Mouse (Mus musculus) liver, embryonic 13.5 days (tissue): ENCODE results near the gene Hdac1. TPM values are rescaled to one million over a fixed set of nuclear protein-coding genes. Genes with fewer than 3 reads are reported as not detected.

Experiments
- ATAC-seq: fragments of 200-750 bp; cut with Nextera tagmentation; 2 replicates; pipeline ENCODE4 v1.8.0; 2017; ENCODE audit warnings: low read depth, mild to moderate bottlenecking, moderate number of reproducible peaks, moderate library complexity
- DNase-seq: peaks from one replicate; pipeline ENCODE4 v3.0.0; 2022
- H3K27ac ChIP-seq: fragments of 300-500 bp; sonication (generic); 2 replicates; pipeline ENCODE4 v1.5.1; 2015; ENCODE audit warnings: moderate library complexity, mild to moderate bottlenecking, inconsistent platforms
- H3K27me3 ChIP-seq: fragments of 300-500 bp; sonication (generic); 2 replicates; pipeline ENCODE4 v1.6.1; 2015; ENCODE audit warnings: mild to moderate bottlenecking, inconsistent platforms
- H3K36me3 ChIP-seq: fragments of 300-500 bp; sonication (generic); 2 replicates; pipeline ENCODE4 v1.6.1; 2015; ENCODE audit warnings: mild to moderate bottlenecking, inconsistent platforms
- H3K4me1 ChIP-seq: fragments of 300-500 bp; sonication (generic); replicated peaks from 2 replicates; pipeline ENCODE4 v1.6.1; 2015; ENCODE audit warnings: inconsistent platforms
- H3K4me2 ChIP-seq: fragments of 300-500 bp; sonication (generic); 2 replicates; pipeline ENCODE4 v1.6.1; 2015; ENCODE audit warnings: inconsistent platforms, mild to moderate bottlenecking, moderate library complexity
- H3K4me3 ChIP-seq: fragments of 300-500 bp; sonication (generic); replicated peaks from 2 replicates; pipeline ENCODE4 v1.5.1; 2015; ENCODE audit warnings: mild to moderate bottlenecking, inconsistent platforms
- H3K9ac ChIP-seq: fragments of 300-500 bp; sonication (generic); 2 replicates; pipeline ENCODE4 v1.6.1; 2015; ENCODE audit warnings: mild to moderate bottlenecking, inconsistent platforms
- H3K9me3 ChIP-seq: fragments of 300-500 bp; sonication (generic); replicated peaks from 2 replicates; pipeline ENCODE4 v1.6.1; 2016; ENCODE audit warnings: inconsistent platforms
- WGBS: fragments of 180-500 bp; shearing (Covaris S2); methylation state at CpG from one replicate; pipeline ENCODE4 v1.1.7; 2015; ENCODE audit not compliant: insufficient replicate concordance; 5-methylcytosine and 5-hydroxymethylcytosine counted together
- polyA plus RNA-seq: library from polyadenylated mRNA; unstranded; fragments of >200 nt; fragmentation: Nextera tagmentation; extraction: Ambion mirVana; gene quantifications from 2 replicates; pipeline ENCODE4 v1.2.1, GENCODE M21; 2015

Gene Hdac1
- polyA plus RNA-seq, 1 experiment from 2014 or later, result 121 TPM

GRCm38 (mm10) chr4:129575171-129575844, 32.8 kb upstream of the Hdac1 start:
- no peak for DNase-seq
- 27% methylated on average over 7 of the region's 8 CpGs for WGBS
- Histone ChIP-seq H3K27me3 (peaks cover 30% of the 10 kb centered on the region; the same call in 1 of the 2 replicates), H3K4me3 (no peak overlapping the region), H3K9me3 (no peaks in the 10 kb centered on the region), H3K4me1 (peaks cover 9% of the 10 kb centered on the region), H3K4me2 (no peak overlapping the region), H3K36me3 (no peaks in the 10 kb centered on the region), H3K27ac (no peak overlapping the region), H3K9ac (no peak overlapping the region)
- no peak for ATAC-seq

DNA sequence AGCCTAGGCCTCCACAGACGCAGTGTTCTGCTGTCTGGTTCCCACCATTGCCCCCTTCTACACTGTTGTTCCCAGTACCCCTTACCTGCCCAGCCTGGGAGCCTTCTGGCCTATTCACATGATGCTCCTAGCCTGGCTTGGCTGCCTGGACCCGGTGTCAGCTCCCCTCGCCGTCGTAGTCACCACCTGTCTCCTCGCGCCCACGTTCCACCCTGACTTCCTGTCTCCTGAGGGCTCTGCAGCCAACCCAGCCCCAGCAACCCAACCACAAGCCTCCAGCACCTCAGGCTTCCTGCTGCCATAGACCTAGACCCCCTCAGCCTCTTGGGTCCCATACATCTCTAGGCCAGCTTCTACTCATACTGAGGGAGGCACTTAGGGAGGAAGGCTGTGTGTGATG, 30.9 kb upstream of the Hdac1 start, which contains the start of gene Lck:
TSS of gene Lck (minus strand) at position 212 of the 400 bp plus-strand sequence.
- ATAC-seq (no peak), DNase-seq (no peak)
- Histone ChIP-seq H3K4me1 (peaks cover 9% of the 10 kb centered on the region), H3K4me2 (no peak within 1 kb of the TSS), H3K9me3 (no peaks in the 10 kb centered on the region), H3K27ac (peak within 1 kb of the TSS; percentile 23; the same call in 1 of the 2 replicates), H3K36me3 (no peaks in the 10 kb centered on the region), H3K9ac (no peak within 1 kb of the TSS), H3K4me3 (no peak within 1 kb of the TSS), H3K27me3 (peaks cover 27% of the 10 kb centered on the region; the same call in 1 of the 2 replicates)
- WGBS, result 46% methylated on average over 8 of the region's 8 CpGs

DNA sequence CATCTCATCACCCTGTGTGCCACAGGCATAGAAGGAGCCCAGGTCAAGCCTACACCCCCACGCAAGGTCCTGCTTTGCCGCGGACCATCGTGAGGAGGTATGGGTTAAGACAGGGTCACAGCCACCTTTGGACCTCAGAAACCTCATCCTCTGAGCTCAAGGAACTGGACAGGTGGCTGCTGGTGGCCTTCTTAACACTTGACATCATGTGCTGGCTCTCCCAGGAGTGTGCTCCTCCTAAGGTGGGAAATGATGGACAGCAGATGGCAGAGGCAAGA, 30.5 kb upstream of the Hdac1 start:
- 96% methylated on average over 4 of the region's 4 CpGs for WGBS
- H3K9ac ChIP-seq, result no peak overlapping the region
- H3K27me3 ChIP-seq, result peaks cover 23% of the 10 kb centered on the region; the same call in 1 of the 2 replicates
- no peak for ATAC-seq
- no peaks in the 10 kb centered on the region for H3K9me3 ChIP-seq
- H3K4me1 ChIP-seq, result peaks cover 9% of the 10 kb centered on the region
- no peak for DNase-seq
- H3K4me2 ChIP-seq, result no peak overlapping the region
- H3K27ac ChIP-seq, result peak overlapping the region; percentile 23; the same call in 1 of the 2 replicates
- H3K4me3 ChIP-seq, result no peak overlapping the region
- H3K36me3 ChIP-seq, result no peaks in the 10 kb centered on the region

GRCm38 (mm10) chr4:129572236-129573092, 30.0 kb upstream of the Hdac1 start:
- peaks cover 9% of the 10 kb centered on the region for H3K4me1 ChIP-seq
- no peaks in the 10 kb centered on the region for H3K36me3 ChIP-seq
- no peak overlapping the region for H3K4me3 ChIP-seq
- H3K4me2 ChIP-seq, result no peak overlapping the region
- 64% methylated on average over 13 of the region's 13 CpGs for WGBS
- H3K9ac ChIP-seq, result no peak overlapping the region
- no peak overlapping the region for H3K27ac ChIP-seq
- ATAC-seq, result 0 out of 2 replicates have a peak, but pooled peaks have one; percentile 31
- DNase-seq, result no peak
- H3K9me3 ChIP-seq, result no peaks in the 10 kb centered on the region
- H3K27me3 ChIP-seq, result peaks cover 20% of the 10 kb centered on the region; the same call in 1 of the 2 replicates

DNA sequence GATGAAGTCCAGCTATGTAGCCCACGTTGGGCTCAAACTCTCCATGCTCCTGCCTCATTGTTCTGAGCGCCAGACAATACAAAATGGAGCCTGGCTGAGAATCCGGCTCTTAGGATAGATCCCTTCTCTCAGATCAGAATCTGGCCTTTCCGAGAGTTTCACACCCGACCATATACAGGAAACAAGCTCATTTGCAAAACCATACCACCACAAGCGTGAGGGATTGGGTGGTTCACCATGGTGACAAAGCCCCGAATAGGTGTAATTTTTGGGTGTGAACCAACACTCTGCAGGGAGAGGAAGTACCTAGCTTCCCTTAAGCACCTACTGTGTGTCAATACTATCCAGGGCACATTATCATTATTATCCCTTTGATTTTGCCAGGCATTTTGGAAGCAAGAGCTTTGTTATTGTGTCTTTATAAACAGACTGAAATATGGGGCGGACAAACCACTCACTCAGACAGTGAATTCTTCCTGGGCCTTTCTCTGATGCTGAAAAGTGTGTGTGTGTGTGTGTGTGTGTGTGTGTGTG, 29.1 kb upstream of the Hdac1 start:
- H3K4me1 ChIP-seq, result peaks cover 5% of the 10 kb centered on the region
- WGBS, result 63% methylated on average over 8 of the region's 8 CpGs
- no peak overlapping the region for H3K27ac ChIP-seq
- ATAC-seq (no peak), DNase-seq (no peak)
- H3K4me2 ChIP-seq, result no peak overlapping the region
- no peak overlapping the region for H3K4me3 ChIP-seq
- H3K36me3 ChIP-seq, result no peaks in the 10 kb centered on the region
- no peaks in the 10 kb centered on the region for H3K9me3 ChIP-seq
- H3K27me3 ChIP-seq, result peaks cover 15% of the 10 kb centered on the region; the same call in 1 of the 2 replicates
- no peak overlapping the region for H3K9ac ChIP-seq

- DNase-seq (no peak), ATAC-seq (no peak)
- no peak overlapping the region for H3K9ac ChIP-seq
- H3K27me3 ChIP-seq, result peaks cover 9% of the 10 kb centered on the region; the same call in 1 of the 2 replicates
- no peak overlapping the region for H3K27ac ChIP-seq
- H3K9me3 ChIP-seq, result no peaks in the 10 kb centered on the region
- peaks cover 2% of the 10 kb centered on the region for H3K4me1 ChIP-seq
- H3K36me3 ChIP-seq, result no peaks in the 10 kb centered on the region
- H3K4me2 ChIP-seq, result no peak overlapping the region
- H3K4me3 ChIP-seq, result no peak overlapping the region
- 71% methylated on average over 6 of the region's 6 CpGs for WGBS
These were observed 27.5 kb upstream of the Hdac1 start for GRCm38 (mm10) chr4:129570028-129570427.

- WGBS, result 81% methylated on average over 7 of the region's 7 CpGs
- Histone ChIP-seq H3K27ac (no peak overlapping the region), H3K9me3 (no peaks in the 10 kb centered on the region), H3K36me3 (no peaks in the 10 kb centered on the region), H3K4me3 (no peak overlapping the region), H3K4me1 (peaks cover 3% of the 10 kb centered on the region; the same call in 1 of the 2 replicates), H3K4me2 (no peak overlapping the region), H3K9ac (no peak overlapping the region), H3K27me3 (0 out of 2 replicates have a peak, but pooled peaks cover 6% of the 10 kb centered on the region)
- no peak for ATAC-seq
- no peak for DNase-seq
These were observed 25.9 kb upstream of the Hdac1 start for GRCm38 (mm10) chr4:129568366-129568765.

DNA sequence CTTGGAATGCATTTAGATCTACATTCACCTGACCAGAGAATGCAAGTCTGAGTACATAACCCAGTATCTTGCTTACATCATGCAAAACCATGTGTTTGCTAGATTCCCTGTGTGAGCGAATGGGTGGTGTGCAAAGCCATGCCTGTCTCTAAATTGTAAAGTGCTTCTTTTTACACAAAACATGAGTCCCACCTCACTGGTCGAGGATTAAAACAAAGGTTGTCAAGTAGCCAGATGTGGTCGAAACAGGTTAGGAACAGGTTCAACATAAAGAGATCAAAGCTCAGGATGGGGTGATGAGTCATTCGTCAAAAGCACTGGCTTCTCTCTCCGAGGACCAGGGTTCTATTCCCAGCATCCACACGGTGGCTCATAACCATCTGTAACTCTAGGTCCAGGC, 22.6 kb upstream of the Hdac1 start:
- Histone ChIP-seq H3K9me3 (no peaks in the 10 kb centered on the region), H3K4me3 (no peak overlapping the region), H3K4me2 (no peak overlapping the region), H3K36me3 (no peaks in the 10 kb centered on the region), H3K4me1 (peaks cover 16% of the 10 kb centered on the region), H3K9ac (no peak overlapping the region), H3K27me3 (0 out of 2 replicates have a peak, but pooled peaks cover 5% of the 10 kb centered on the region), H3K27ac (no peak overlapping the region)
- 63% methylated on average over 6 of the region's 6 CpGs for WGBS
- DNase-seq, result no peak
- ATAC-seq, result no peak

GRCm38 (mm10) chr4:129563718-129564117, 21.2 kb upstream of the Hdac1 start:
- ATAC-seq (0 out of 2 replicates have a peak, but pooled peaks have one; percentile 26), DNase-seq (no peak)
- Histone ChIP-seq H3K9me3 (no peaks in the 10 kb centered on the region), H3K36me3 (no peaks in the 10 kb centered on the region), H3K27ac (no peak overlapping the region), H3K9ac (no peak overlapping the region), H3K4me2 (no peak overlapping the region), H3K4me1 (peaks cover 16% of the 10 kb centered on the region), H3K27me3 (0 out of 2 replicates have a peak, but pooled peaks cover 5% of the 10 kb centered on the region), H3K4me3 (no peak overlapping the region)
- WGBS, result 77% methylated on average over 8 of the region's 8 CpGs

GRCm38 (mm10) chr4:129561184-129561583, 18.7 kb upstream of the Hdac1 start:
- Histone ChIP-seq H3K4me2 (no peak overlapping the region), H3K4me3 (no peak overlapping the region), H3K36me3 (no peaks in the 10 kb centered on the region), H3K4me1 (peaks cover 38% of the 10 kb centered on the region), H3K27ac (no peak overlapping the region), H3K9ac (no peak overlapping the region), H3K27me3 (peaks cover 5% of the 10 kb centered on the region; the same call in 1 of the 2 replicates), H3K9me3 (no peaks in the 10 kb centered on the region)
- DNase-seq, result no peak
- 54% methylated on average over 5 of the region's 5 CpGs for WGBS
- no peak for ATAC-seq

GRCm38 (mm10) chr4:129558321-129558955, 15.9 kb upstream of the Hdac1 start:
- WGBS, result 76% methylated on average over 12 of the region's 12 CpGs
- Histone ChIP-seq H3K27ac (peak overlapping the region; percentile 82; the same call in 1 of the 2 replicates), H3K36me3 (no peaks in the 10 kb centered on the region), H3K27me3 (peaks cover 26% of the 10 kb centered on the region), H3K4me1 (peaks cover 47% of the 10 kb centered on the region), H3K9ac (peak overlapping the region; percentile 13; the same call in 1 of the 2 replicates), H3K9me3 (no peaks in the 10 kb centered on the region), H3K4me3 (no peak overlapping the region), H3K4me2 (no peak overlapping the region; the same call in 1 of the 2 replicates)
- ATAC-seq, result no peak
- DNase-seq, result no peak
